ENCODE assay signal across 11 mouse cellular contexts in genomic region chr2:160225450-160225849, GRCm38 (mm10).
DNase-seq lines count a peak whose midpoint lies in the region; ATAC-seq lines count a peak whose summit lies in the region.
"Had no signal": no experiment of that assay in that cellular context is flagged by ENCODE, and none has a peak within 500 bp of the region (broad histone marks: within the 10 kb centered on the region; RNA-seq: fewer than 3 reads in every experiment).

No protein-coding gene starts in this region.

- no peak overlapping the region for H3K4me3 ChIP-seq in heart, embryonic 11.5 days (ENCODE audit: low read depth, low read length)
- H3K4me3 ChIP-seq in midbrain, embryonic 10.5 days, result no peak overlapping the region
- H3K4me3 ChIP-seq: left cerebral cortex, adult 2 months; neural tube, embryonic 12.5 days had no signal

- no peak overlapping the region for H3K9ac ChIP-seq in heart, embryonic 11.5 days (ENCODE audit: low read depth, low read length)
- H3K9ac ChIP-seq: neural tube, embryonic 12.5 days had no signal

- no peaks in the 10 kb centered on the region for H3K36me3 ChIP-seq in heart, embryonic 11.5 days (ENCODE audit: control insufficient read depth, insufficient read depth, low read length)
- H3K36me3 ChIP-seq in midbrain, embryonic 10.5 days, result no peaks in the 10 kb centered on the region
- H3K36me3 ChIP-seq: neural tube, embryonic 12.5 days had no signal

- no peak overlapping the region for H3K27ac ChIP-seq in heart, embryonic 11.5 days (ENCODE audit: low read depth, low read length)
- H3K27ac ChIP-seq in midbrain, embryonic 10.5 days (replicated peaks), result no peak overlapping the region
- H3K27ac ChIP-seq: left cerebral cortex, adult 2 months; neural tube, embryonic 12.5 days had no signal

- no peak for ATAC-seq in heart, embryonic 11.5 days (replicated peaks; ENCODE audit: insufficient number of reproducible peaks, low FRiP score, low TSS enrichment)

- H3K9me3 ChIP-seq in heart, embryonic 11.5 days (replicated peaks; ENCODE audit: control insufficient read depth, low read length), result no peaks in the 10 kb centered on the region
- H3K9me3 ChIP-seq in midbrain, embryonic 10.5 days (replicated peaks), result no peaks in the 10 kb centered on the region
- H3K9me3 ChIP-seq: neural tube, embryonic 12.5 days had no signal

- H3K4me2 ChIP-seq in heart, embryonic 11.5 days, result no peak overlapping the region
- H3K4me2 ChIP-seq: neural tube, embryonic 12.5 days had no signal

- 0 out of 2 replicates have a peak, but pooled peaks cover 3% of the 10 kb centered on the region for H3K27me3 ChIP-seq in heart, embryonic 11.5 days (ENCODE audit: control insufficient read depth, insufficient read depth, low read length)
- H3K27me3 ChIP-seq in midbrain, embryonic 10.5 days (ENCODE audit: low read depth, poor library complexity, severe bottlenecking), result peaks cover 74% of the 10 kb centered on the region

- 62% methylated on average over 5 of the region's 5 CpGs for WGBS in heart, embryonic 11.5 days (ENCODE audit: insufficient replicate concordance)
- 79% methylated on average over 5 of the region's 5 CpGs for WGBS in midbrain, embryonic 10.5 days

- H3K4me1 ChIP-seq in heart, embryonic 11.5 days (ENCODE audit: control insufficient read depth, insufficient read depth, low read length), result no peaks in the 10 kb centered on the region
- H3K4me1 ChIP-seq in midbrain, embryonic 10.5 days, result peaks cover 21% of the 10 kb centered on the region
- H3K4me1 ChIP-seq: neural tube, embryonic 12.5 days had no signal

- DNase-seq in heart, adult 11 months, result peak; percentile 97
- DNase-seq in adipocyte (ENCODE audit: low spot score), result peak; percentile 76
- peak; percentile 48 for DNase-seq in kidney, adult 18-20 months
- peak; percentile 50 for DNase-seq in lung, postnatal 36 days
- DNase-seq in neural tube, embryonic 10.5 days (ENCODE audit: extremely low spot score, low spot score), result no peak
- no peak for DNase-seq in midbrain, embryonic 10.5 days (ENCODE audit: low spot score)
- no peak for DNase-seq in cerebellum, postnatal 36 days
- DNase-seq: cerebellum, adult 11 months had no signal

Comparison
In these comparisons a context has a peak if more than half of its experiments do, and no peak if none do; other contexts are left out.
1. DNase-seq: peak in heart, adult 11 months (single experiment), adipocyte (single experiment), kidney, adult 18-20 months (single experiment) and lung, postnatal 36 days (single experiment); none in neural tube, embryonic 10.5 days (single experiment), midbrain, embryonic 10.5 days (single experiment) and cerebellum, postnatal 36 days (0 of 2).